Mouse (Mus musculus) G1E (cell line): Measurements from ENCODE around the gene Mad1l1. TPM values are rescaled to one million over a fixed set of nuclear protein-coding genes. Genes with fewer than 3 reads are reported as not detected.

ENCODE experiments used
- ATAC-seq: 2 replicates; pipeline ENCODE4 v1.8.0; 2016; ENCODE audit warnings: mild to moderate bottlenecking; ENCODE audit not compliant: insufficient number of reproducible peaks, poor library complexity, low FRiP score, severe bottlenecking; ENCODE audit errors: extremely low read depth
- DNase-seq: peaks from one replicate; pipeline ENCODE4 v3.0.0; 2012; ENCODE audit warnings: low spot score
- H3K27me3 ChIP-seq: 2 replicates; pipeline ENCODE4 v1.6.1; 2012; ENCODE audit warnings: mild to moderate bottlenecking, low read length, inconsistent platforms; ENCODE audit not compliant: insufficient read depth
- H3K36me3 ChIP-seq: replicated peaks from 2 replicates; pipeline ENCODE3; 2012; ENCODE audit warnings: mild to moderate bottlenecking, inconsistent platforms
- H3K4me1 ChIP-seq: 2 replicates; pipeline ENCODE4 v1.6.1; 2012; ENCODE audit warnings: low read depth, low read length, inconsistent platforms, mixed read lengths; ENCODE audit not compliant: insufficient read depth
- H3K4me3 ChIP-seq: 2 replicates; pipeline ENCODE4 v1.5.1; 2012; ENCODE audit warnings: low read depth, mild to moderate bottlenecking, inconsistent platforms, low read length, moderate library complexity, mixed read lengths
- H3K9me3 ChIP-seq: replicated peaks from 2 replicates; pipeline ENCODE4 v1.6.1; 2012; ENCODE audit warnings: inconsistent platforms
- CTCF ChIP-seq: IDR thresholded peaks from 2 replicates; pipeline ENCODE4 v1.5.1; 2012; ENCODE audit warnings: low read depth, low read length, inconsistent platforms, mixed read lengths
- GATA1 ChIP-seq: IDR thresholded peaks from 2 replicates; pipeline ENCODE4 v1.6.1; 2012; ENCODE audit warnings: borderline replicate concordance, low read length, inconsistent platforms, mixed read lengths
- GATA2 ChIP-seq: IDR thresholded peaks from 2 replicates; pipeline ENCODE4 v1.6.1; 2012; ENCODE audit warnings: low read depth, low read length, inconsistent platforms, borderline replicate concordance
- POLR2AphosphoS5 ChIP-seq: IDR thresholded peaks from 2 replicates; pipeline ENCODE4 v1.6.1; 2012; ENCODE audit warnings: low read depth, low read length, inconsistent platforms; ENCODE audit not compliant: insufficient replicate concordance
- TAL1 ChIP-seq: conservative IDR thresholded peaks from 2 replicates; pipeline ENCODE4 v1.6.1; 2012; ENCODE audit warnings: low read depth, low read length, inconsistent platforms, mixed read lengths
- polyA plus RNA-seq: library from polyadenylated mRNA; stranded (reverse); fragments of >175 nt; gene quantifications from 2 replicates; pipeline ENCODE4 v1.2.3, GENCODE M21; 2012
- total RNA-seq, 2 experiments: library from RNA; stranded (forward) in 1 of 2; stranded (reverse) in 1 of 2; fragments of 200-1000 nt in 1 of 2; fragments of >200 nt in 1 of 2; fragmentation: Nextera tagmentation in 1 of 2; gene quantifications; 2 replicates each; pipeline ENCODE4 v1.2.3; 2014 to 2017

Mad1l1 gene
- total and polyA plus RNA-seq, 3 experiments, result 28.0 to 45.9 (median 28.9) TPM

GRCm38 (mm10) chr5:140268396-140268795 lies 53.0 kb downstream of the Mad1l1 start:
- H3K4me1 ChIP-seq, result peaks cover 11% of the 10 kb centered on the region; the same call in 1 of the 2 replicates
- peaks cover 83% of the 10 kb centered on the region for H3K36me3 ChIP-seq
- TF ChIP-seq GATA1, result no peak
- no peaks in the 10 kb centered on the region for H3K27me3 ChIP-seq
- DNase-seq, result no peak
- H3K4me3 ChIP-seq, result no peak overlapping the region
- ATAC-seq, result no peak
- no peaks in the 10 kb centered on the region for H3K9me3 ChIP-seq

DNA sequence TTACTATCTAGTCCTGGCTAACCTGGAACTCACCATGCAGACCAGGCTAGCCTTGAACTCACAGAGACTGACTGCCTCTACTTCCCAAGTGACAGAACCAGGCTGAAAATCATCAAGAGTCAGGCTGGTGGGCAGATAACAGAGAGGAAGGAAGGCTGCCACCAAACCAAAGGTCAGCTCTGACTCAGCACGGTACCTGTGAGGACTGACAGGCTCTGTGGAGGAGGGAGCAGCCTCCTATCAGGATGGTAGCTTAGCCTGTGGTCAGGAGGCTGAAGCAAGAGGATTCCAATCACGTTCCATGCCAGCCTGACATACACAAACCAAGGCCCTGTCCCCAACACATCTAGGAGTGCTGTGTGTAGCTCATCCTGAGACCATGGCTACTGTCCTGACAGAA lies 54.3 kb downstream of the Mad1l1 start:
- H3K9me3 ChIP-seq, result no peaks in the 10 kb centered on the region
- H3K4me3 ChIP-seq, result no peak overlapping the region
- H3K27me3 ChIP-seq, result no peaks in the 10 kb centered on the region
- DNase-seq (no peak), ATAC-seq (no peak)
- no peak for TF ChIP-seq TAL1
- TF ChIP-seq GATA2, result no peak
- TF ChIP-seq GATA1, result no peak
- no peak for TF ChIP-seq CTCF
- no peak for TF ChIP-seq POLR2AphosphoS5
- H3K36me3 ChIP-seq, result peaks cover 84% of the 10 kb centered on the region
- H3K4me1 ChIP-seq, result peaks cover 11% of the 10 kb centered on the region; the same call in 1 of the 2 replicates

DNA sequence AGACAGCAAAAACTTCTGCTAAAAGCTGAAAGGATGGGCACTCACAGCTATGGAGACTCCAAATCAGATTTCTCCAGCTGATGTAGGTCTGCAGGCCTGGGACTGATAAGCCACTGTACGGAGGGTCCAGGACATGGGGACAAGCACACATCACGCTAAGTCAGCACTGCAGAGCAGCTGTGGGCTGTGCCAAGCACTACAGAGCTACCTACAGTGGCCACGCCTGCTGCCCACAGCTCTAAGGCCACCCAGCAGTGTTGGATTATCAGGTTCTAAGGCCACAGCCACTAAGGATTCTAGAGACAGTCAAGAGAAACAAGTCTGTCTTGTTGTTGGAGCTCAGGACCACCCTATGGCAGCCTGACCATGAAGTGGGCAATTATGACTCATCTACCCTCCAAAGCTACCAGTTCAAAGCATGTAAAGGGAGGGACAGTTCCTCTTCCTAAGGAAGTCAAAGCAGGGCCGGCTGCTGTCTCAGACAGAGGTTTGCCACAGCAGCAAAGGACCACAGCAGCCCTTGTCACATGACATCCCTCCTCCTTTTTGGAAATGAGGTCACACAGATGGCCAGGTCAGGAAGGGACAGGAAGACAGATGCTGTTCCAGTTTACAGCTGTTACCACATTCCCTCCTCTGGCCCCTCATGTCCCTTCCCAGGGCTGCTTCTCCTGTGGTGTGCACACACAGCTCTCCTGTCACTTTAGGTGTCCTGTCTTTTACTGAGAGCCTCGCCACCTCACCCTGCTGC lies 56.4 kb downstream of the Mad1l1 start:
- Histone ChIP-seq H3K9me3 (no peaks in the 10 kb centered on the region), H3K36me3 (peaks cover 84% of the 10 kb centered on the region), H3K4me3 (no peak overlapping the region), H3K27me3 (no peaks in the 10 kb centered on the region), H3K4me1 (peaks cover 11% of the 10 kb centered on the region; the same call in 1 of the 2 replicates)
- no peak for DNase-seq
- ATAC-seq, result peak; percentile 4; the same call in 1 of the 2 replicates
- TF ChIP-seq POLR2AphosphoS5, result no peak

- ATAC-seq (no peak), DNase-seq (no peak)
- no peak for TF ChIP-seq GATA1
- TF ChIP-seq GATA2, result no peak
- TF ChIP-seq TAL1, result no peak
- no peak for TF ChIP-seq POLR2AphosphoS5
- TF ChIP-seq CTCF, result no peak
- H3K4me1 ChIP-seq, result peaks cover 11% of the 10 kb centered on the region; the same call in 1 of the 2 replicates
- H3K4me3 ChIP-seq, result no peak overlapping the region
- H3K9me3 ChIP-seq, result no peaks in the 10 kb centered on the region
- peaks cover 86% of the 10 kb centered on the region for H3K36me3 ChIP-seq
- no peaks in the 10 kb centered on the region for H3K27me3 ChIP-seq
These were observed 57.3 kb downstream of the Mad1l1 start for GRCm38 (mm10) chr5:140263754-140264749.

DNA sequence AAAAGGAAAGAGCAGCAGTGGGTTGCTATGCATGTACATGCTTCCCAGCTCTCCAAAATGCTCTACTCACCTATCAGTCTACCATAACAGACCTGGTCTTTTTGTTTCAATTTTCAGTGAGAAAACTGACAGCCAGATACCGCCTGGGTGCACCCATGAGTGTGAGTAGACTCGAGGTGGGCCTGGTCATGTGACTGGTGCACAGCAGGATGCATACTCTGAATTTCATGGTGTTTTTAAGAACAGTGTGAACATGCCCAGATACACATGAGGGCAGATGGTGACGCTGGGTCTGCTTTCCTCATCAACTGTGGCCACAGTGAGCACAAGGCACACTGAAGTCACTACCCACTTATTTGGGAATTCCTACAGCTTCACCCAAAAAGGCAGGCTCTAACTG lies 59.0 kb downstream of the Mad1l1 start:
- H3K4me1 ChIP-seq, result peaks cover 10% of the 10 kb centered on the region; the same call in 1 of the 2 replicates
- no peaks in the 10 kb centered on the region for H3K9me3 ChIP-seq
- DNase-seq, result no peak
- H3K36me3 ChIP-seq, result peaks cover 88% of the 10 kb centered on the region
- TF ChIP-seq POLR2AphosphoS5, result no peak
- TF ChIP-seq GATA2, result no peak
- TF ChIP-seq GATA1, result no peak
- no peak for TF ChIP-seq CTCF
- TF ChIP-seq TAL1, result no peak
- no peaks in the 10 kb centered on the region for H3K27me3 ChIP-seq
- H3K4me3 ChIP-seq, result no peak overlapping the region
- no peak for ATAC-seq

- H3K4me3 ChIP-seq, result no peak overlapping the region
- DNase-seq, result no peak
- H3K36me3 ChIP-seq, result peaks cover 93% of the 10 kb centered on the region
- no peak for ATAC-seq
- no peaks in the 10 kb centered on the region for H3K27me3 ChIP-seq
- no peaks in the 10 kb centered on the region for H3K9me3 ChIP-seq
- TF ChIP-seq CTCF, result no peak
- no peak for TF ChIP-seq POLR2AphosphoS5
- TF ChIP-seq TAL1, result no peak
- no peak for TF ChIP-seq GATA2
- no peak for TF ChIP-seq GATA1
- H3K4me1 ChIP-seq, result peaks cover 5% of the 10 kb centered on the region; the same call in 1 of the 2 replicates
These were observed 60.0 kb downstream of the Mad1l1 start for GRCm38 (mm10) chr5:140261313-140261712.
